Mouse (Mus musculus) adrenal gland, adult 2 months (tissue): ENCODE data around the gene Vdac1. TPM values are rescaled to one million over a fixed set of nuclear protein-coding genes. Genes with fewer than 3 reads are reported as not detected.
"Not testable (repeated sequence)": the region's sequence is repeated elsewhere in the genome, so short reads cannot be mapped to it uniquely, and the experiment has no call there.

Source experiments
- DNase-seq: peaks from one replicate; pipeline ENCODE4 v3.0.0; 2021
- polyA plus RNA-seq: library from polyadenylated mRNA; depleted of rRNA; stranded (reverse); fragments of >200 nt; gene quantifications from 2 replicates; pipeline ENCODE4 v1.2.3, GENCODE M21; 2012
- total RNA-seq, 2 experiments: library from RNA; stranded (reverse); gene quantifications; 2 replicates each; pipeline ENCODE4 v1.2.3; 2021

The Vdac1 gene
- total and polyA plus RNA-seq, 3 experiments = 60.1 to 458 (median 353) TPM

GRCm38 (mm10) chr11:52373841-52374240 is 13.2 kb downstream of the Vdac1 start:
- DNase-seq = no peak

DNA sequence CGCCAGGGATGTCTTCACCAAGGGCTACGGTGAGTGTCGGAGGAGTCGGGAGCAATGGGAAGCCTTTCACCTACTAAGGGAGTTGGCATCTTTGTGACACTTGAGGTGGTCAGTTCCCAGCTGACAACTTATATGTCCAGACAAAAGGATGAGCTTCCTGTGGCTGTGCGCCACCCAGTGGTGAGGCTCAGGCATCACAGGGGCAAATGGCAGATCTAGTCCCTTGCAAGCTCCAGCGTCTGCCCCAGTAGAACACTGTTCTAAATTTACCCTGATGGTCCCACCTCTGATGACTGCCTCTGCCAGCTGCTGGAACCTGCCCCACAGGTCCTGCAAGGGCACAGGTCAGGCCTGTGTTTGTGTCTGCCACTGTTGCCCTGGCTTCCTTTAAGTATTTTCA is 13.7 kb downstream of the Vdac1 start:
- DNase-seq = peak; percentile 67

GRCm38 (mm10) chr11:52377579-52377978 is 16.9 kb downstream of the Vdac1 start:
- DNase-seq = peak; percentile 86

DNA sequence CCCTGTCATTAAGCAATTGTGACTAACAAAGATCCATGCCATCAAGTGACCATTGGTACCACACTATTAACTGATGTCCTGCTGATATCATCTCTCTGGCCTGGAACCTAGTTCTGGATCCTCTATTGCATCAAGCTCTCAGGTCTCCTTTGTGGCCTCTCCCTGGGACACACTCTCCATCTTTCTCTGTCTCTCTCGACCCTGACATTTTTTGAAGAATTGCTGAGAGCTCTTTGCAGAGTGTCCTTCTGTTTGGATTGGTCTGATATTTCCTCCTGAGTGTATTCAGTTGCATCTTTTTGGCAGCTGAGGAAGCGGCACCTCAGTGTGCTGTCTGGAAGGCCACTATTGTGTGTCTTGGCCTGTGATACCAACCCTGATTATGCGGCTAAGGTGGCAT is 18.6 kb downstream of the Vdac1 start:
- peak; percentile 65 for DNase-seq

GRCm38 (mm10) chr11:52383741-52384140 is 23.1 kb downstream of the Vdac1 start:
- DNase-seq = no peak

- DNase-seq = no peak
Measured at GRCm38 (mm10) chr11:52384667-52385066, 24.0 kb downstream of the Vdac1 start.

DNA sequence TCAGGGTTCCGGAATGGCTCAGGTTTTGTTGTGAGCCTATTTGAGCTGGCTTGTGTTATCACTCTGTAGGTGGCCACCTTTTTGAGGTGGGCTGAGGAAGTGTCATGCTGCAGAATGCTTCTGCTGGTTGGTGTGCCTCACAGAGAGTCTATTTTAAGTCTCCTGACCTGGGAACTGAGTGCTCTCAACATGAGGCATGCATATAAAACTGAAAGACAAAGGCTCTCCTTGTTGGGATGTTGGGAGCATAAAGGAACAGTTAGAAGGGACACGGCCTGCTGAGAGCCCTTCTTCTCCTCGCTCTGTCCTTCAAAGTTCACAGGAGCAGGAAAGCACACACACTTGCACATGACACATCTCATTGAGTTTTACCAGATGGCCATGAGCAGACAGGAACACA is 26.2 kb downstream of the Vdac1 start:
- no peak for DNase-seq

DNA sequence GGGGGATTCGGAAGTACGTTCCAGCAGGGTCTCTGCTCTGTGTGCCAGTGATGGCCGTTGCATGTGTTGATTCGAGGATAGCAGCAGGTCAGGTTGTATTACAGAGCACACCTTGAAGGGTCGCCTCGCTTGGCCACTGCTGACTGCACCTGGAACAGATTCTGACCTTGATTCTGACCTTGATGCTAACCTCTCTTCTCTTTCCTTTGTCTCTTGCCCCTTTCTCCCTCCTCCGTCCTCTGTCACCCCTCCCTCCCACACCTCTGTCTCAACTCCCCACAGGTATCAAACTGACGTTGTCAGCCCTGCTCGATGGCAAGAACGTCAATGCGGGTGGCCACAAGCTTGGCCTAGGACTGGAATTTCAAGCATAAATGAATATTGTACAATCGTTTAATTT is 27.5 kb downstream of the Vdac1 start:
- DNase-seq = no peak

- DNase-seq = not testable (repeated sequence)
Measured at GRCm38 (mm10) chr11:52388979-52389378, 28.3 kb downstream of the Vdac1 start.

DNA sequence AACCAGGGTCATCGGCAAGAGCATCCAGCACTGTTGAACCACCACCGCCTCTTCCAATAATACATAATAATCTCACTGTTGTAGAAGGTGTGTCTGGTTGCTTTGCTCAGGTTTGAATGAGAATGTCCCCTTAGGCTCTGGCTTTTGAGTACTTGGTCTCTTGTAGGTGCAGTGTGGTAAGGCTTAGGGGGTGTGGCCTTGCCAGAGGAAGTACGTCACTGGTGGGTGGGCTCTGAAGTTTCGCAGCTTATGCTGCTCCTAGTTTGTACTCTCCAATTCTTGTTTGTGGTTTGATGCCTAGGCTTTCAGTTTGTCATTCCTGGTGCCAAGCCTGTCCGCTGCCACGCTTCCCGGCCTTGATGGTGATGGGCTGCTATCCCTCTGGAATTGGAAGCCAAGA is 29.3 kb downstream of the Vdac1 start:
- DNase-seq = no peak

DNA sequence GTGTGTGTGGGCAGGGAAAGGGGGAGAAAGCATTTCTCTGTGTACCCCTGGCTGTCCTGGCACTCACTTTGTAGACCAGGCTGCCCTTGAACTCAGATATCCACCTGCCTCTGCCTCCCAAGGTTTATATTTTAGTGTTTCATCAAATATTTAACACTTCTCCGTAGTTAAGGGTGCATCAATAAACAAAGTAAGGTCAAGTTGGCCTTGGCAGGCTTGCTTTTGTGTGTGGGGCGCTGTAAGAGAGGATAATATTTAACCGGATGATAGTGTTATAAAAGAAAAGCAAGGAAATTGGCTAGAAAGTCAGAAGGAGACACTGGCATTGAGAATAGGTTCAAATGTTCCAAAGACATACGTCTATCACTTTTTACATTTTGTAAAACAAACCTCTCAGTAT is 33.8 kb downstream of the Vdac1 start:
- DNase-seq = no peak

GRCm38 (mm10) chr11:52395343-52395742 is 34.7 kb downstream of the Vdac1 start:
- no peak for DNase-seq

GRCm38 (mm10) chr11:52395940-52396596 is 35.4 kb downstream of the Vdac1 start, which contains the start of gene 9530068E07Rik:
9530068E07Rik (plus strand) TSS chr11:52396428.
- DNase-seq = peak; percentile 93

DNA sequence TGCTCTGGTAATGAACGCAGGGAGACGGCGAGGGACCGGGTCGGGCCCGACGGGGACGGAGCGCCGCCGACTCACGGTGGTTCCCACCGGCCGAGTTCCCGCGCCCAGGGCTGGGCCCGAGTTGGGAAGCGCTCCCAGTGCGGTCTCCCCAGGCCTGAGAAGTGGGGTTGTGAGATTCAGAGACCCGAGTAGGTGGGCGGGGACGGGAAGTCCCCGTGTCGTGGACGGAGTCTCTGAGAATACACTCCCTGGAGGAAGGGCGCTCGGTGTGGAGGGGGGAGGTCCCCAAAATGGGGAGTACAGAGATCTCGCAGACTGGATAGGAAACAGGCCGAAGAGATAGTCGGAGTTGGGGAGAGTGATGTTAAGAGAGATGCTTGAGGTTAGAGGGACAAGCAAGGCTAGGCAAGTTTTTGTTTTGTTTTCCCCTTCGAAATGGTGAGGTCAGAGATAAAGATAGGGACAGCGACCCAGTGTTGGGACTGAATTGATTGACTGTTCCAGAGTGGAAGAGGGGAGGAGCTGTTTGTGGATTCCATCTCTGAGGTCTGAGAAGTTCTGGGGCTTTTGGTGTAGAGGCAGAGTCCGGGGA is 36.0 kb downstream of the Vdac1 start:
- DNase-seq = no peak

GRCm38 (mm10) chr11:52397385-52397987 is 36.8 kb downstream of the Vdac1 start:
- no peak for DNase-seq

DNA sequence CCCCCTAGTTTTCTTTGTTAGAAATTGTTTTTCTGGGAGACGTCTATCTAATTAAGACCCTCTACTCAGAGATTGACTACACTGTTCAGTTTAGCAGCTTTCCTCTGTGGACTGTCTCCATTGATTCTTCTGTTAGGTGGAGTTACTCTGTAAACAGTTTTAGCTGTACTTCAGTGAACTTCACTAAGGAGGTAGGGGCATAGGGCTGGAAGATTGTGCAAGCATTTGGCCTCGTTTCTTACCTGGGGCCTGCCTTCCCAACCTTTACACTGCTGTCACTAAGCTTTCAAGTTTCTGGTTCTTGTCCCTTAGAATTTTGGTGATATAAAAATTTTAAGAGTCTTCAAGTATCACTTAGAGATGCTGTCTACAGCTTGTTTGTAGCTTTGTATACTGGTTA is 40.8 kb downstream of the Vdac1 start:
- DNase-seq = no peak

- DNase-seq = no peak
Measured at GRCm38 (mm10) chr11:52402566-52402965, 41.9 kb downstream of the Vdac1 start.

DNA sequence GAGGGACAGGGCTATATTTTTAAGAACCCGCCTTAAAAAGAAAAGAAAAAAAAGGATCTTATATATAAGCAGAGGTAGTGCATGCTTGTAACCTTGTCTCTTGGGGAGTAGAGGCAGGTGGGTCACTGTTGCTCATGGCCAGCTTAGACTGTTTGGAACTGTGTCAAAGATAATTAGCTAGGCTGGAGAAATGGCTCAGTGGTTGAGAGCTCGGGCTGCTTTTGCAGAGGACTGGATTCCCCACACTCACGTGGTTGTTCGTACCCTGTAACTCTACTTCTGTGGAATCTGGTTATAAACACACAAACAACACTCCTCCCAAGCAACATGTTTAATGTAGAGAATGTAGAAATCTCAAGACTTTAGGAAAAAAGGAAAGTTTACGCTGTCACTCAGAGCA is 43.5 kb downstream of the Vdac1 start:
- DNase-seq = no peak

GRCm38 (mm10) chr11:52405196-52405688 is 44.6 kb downstream of the Vdac1 start:
- no peak for DNase-seq

GRCm38 (mm10) chr11:52409316-52409715 is 48.7 kb downstream of the Vdac1 start:
- DNase-seq = no peak

DNA sequence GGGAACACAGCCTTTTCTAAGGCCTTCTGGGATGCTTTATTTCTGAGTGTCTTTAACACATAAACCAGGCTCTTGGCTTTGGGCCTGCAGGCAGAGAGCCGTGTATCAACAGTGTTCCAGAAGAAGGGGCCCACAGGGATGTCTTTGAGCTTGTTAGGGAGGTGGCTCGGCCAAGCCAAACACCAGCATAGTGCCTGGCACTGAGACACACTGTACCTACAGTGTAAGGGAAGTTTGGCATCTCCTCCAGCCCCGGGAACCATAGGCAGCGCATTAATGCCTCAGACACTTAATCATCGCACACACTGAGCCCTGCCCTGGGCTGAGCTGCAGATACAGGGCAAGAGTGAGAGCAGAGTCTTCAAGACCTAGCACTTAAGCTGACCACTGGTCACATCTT is 57.7 kb downstream of the Vdac1 start:
- DNase-seq = no peak

DNA sequence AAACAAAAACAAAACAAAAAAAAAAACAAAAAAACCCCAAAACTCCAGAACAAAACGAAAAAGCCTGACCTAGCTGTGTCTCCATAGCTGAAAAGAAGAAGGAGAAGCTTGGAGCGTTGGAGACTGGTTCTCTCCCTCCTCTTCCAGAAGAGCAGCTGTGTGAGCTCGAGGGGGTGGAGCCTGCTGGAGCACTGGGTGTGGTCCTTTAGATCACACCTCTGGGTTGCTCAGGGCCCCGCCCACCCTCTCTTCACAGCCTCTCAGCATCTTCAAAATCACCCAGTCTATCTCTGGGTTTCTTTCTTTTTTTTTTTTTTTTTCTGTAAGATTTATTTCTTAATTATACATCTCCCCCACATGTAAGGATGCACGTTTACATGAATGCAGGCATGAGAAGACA is 58.6 kb downstream of the Vdac1 start:
- DNase-seq = no peak

DNA sequence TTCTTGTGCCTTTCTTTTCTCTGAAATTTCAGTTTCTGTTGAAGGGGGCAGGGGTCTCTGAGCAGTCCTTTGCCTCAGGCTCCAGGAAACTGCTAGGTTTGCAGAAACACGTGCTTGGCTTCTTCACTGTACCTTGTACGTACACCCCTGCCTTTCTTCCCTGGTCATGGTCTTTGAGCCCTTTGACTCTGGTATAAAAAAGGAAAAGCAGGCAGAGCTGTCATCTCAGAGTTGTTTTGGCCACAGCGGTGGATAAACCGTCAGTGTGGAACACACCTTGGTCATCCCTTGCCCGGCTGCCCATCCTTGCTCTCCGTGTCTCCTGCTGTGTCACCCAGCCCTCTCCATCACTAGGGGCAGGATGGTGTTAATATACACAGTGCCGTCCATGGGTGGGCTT is 59.2 kb downstream of the Vdac1 start:
- DNase-seq = no peak
